Mouse (Mus musculus) Muller cell, postnatal 12 days (primary cell): Measurements from ENCODE around the gene Stab1.

Experiments
- DNase-seq: peaks from one replicate; pipeline ENCODE4 v3.0.0-alpha.2; 2015; ENCODE audit errors: inconsistent ontology term

Gene Stab1

DNA sequence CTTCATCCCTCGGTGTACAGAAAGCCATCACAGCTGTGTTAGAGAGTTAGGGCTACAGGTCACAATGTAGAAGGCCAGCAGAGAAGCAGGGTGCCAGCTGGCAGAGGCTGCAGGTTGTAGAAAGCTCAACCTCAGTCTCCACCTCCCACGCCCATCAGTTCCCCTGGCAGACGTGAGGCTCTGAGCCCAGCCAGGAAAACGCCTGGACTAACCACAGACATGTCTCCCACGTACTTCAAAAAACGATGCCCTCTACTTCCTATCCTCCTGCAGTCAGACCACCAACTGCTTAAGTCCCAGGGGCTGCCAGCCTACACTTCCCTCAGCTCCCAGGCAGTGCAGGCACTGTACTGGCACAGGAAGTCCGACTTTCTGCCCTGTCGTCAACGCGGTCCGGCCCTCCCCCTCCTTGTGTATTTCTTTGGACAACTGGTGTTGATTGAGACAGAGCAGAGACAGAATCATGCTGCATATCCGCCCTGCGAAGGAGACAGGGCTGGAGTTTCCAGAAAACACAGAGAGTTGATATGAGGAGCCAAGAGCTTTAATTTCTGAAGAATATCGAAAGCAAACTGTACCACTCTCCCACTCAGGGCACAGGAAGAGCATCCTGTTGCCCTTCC, 26.6 kb upstream of the Stab1 start:
- DNase-seq, result peak; percentile 73

DNA sequence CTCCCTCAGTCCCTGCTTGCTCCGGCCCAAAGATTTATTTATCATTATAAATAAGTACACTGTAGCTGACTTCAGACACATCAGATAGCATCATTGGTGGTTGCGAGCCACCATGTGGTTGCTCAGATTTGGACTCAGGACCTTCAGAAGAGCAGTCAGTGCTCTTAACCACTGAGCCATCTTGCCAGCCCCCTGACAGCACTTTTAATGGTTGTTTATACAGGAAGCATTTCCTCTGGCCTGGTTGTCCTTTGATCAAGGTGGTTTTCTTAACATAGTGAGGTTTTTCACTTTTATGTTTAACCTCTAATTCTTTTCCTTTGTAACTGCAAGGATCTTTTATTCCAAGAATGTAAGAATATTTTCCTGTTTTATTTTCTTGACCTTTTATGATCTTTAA, 26.0 kb upstream of the Stab1 start:
- no peak for DNase-seq

DNA sequence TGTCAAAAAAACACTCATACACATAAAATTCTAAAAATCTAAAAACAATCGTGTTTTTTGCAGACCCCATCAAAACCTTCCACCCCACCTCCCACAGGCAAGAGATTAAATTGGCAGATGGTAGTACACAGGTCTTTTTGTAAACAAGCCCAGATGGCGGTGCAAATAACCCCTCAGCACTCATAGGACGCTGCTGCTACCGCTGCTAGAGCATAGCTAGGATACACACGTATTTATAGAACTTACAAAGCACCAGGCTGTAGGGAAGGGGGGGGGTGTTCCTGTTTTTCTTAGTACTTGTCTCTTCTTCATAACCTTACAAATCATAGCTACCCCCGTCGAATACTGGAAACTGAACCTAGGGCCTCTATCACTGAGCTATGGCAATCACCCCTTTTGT, 25.4 kb upstream of the Stab1 start:
- no peak for DNase-seq

DNA sequence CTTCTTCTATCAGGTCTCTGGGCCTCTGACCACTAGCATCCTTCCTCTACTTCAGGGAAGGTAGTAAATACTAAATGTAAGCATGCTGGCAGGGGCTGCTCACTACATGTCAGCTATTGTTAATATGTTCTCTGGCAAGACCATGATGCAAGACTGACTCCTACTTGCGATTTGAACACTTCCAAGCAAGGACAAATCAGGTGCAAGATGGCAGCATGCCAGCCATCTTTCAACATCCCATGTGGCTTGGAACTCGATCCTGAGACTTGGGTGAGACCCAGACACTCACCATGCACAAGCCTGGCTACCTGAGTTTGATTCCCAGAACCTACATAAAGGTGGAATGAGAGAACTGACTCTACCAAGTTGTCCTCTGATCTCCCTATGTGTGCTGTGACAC, 23.5 kb upstream of the Stab1 start:
- DNase-seq, result no peak

DNA sequence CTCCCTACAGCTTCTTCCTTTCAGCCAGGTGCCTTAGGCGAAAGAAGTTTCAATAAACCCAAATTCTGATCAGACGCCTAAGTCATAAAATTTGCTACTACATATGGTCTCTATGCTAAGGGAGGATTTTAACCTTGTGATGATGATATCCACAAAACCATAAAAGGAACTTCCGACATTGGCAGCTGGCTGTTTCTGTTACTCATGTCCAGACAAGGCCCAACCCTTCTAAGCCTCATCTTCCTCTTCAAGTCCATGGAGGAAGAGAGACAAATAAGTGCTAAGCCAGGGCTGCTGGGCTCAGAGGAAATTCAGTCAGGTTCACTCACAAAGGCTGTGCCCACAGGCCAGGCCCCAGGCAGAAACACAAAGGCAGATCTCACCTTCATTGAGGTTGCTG, 20.9 kb upstream of the Stab1 start:
- no peak for DNase-seq

DNA sequence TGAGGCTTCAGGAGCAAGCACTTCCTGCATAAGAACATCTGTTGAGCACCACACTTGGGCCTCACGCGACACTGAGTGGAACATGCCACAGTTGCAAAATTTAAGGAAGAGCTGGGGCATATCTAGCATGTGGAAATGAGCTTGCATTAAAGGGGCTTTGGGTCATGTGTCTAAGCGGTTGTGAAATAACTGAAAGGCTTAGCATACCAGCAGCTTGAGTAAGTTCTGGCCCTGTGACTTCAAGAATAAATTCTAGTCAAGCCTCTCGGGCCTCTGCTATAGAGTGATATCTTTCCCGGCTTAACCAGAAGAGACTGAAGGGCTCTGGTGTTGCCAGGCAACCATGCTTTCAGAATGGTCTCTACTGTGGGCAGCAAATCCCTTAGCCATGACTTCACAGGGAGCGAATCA, 20.3 kb upstream of the Stab1 start:
- peak; percentile 56 for DNase-seq

DNA sequence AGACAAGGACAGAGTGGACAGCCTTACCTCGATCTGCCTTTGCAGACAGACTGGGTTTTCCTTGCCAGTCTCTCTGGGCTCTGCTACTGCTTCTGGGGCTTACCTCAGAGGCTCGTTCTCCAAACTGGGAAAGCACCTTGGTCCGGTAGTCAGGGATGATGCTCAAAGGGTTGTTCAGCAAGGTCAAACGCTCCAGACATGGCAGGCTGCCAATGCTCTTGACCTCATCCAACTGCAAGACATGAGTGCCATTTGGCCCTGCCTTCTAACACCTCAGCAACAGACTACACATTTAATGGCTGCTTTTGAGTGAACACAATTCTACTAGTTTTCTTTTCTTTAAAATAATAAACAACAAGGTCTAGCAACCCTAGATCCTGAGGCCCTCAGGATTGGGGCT, 18.2 kb upstream of the Stab1 start:
- DNase-seq, result no peak

DNA sequence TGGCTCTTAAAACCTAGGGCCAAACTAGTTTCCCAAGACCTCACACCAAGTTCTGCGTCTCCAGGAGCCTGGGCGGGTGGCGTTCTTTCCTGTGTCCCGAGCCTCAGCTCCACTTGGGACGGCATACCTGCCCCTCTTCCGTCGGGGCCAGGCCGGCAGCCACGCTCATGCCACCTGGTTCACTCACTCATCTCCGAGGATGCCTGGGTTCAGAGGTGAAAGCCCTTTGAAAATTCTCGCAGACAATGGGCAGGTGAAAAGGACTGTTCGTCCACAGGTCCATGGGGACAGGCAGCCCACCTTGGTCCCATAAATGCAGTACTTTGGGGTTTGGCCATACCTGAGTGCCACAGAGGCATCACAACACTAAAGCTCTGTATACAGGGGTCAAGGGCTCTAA, 15.8 kb upstream of the Stab1 start:
- DNase-seq, result no peak

DNA sequence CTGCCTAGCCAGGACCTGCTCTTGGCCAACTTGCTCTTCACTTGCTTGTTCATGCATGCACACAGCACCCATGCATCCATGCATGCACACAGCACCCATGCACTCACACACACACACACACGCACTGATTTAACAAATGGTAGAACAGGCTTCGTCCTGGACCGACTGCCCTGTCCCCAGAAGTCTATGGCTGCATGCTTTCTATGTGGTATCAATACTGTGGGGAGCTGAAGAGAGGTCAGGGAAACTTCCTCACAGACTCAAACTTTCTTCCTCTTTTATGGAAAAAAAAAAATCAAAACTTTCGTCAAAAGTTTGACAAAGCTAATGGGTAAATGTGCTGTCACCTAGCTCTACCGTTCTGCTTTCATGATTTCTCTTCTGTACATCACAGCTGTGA, 15.1 kb upstream of the Stab1 start:
- DNase-seq, result no peak

DNA sequence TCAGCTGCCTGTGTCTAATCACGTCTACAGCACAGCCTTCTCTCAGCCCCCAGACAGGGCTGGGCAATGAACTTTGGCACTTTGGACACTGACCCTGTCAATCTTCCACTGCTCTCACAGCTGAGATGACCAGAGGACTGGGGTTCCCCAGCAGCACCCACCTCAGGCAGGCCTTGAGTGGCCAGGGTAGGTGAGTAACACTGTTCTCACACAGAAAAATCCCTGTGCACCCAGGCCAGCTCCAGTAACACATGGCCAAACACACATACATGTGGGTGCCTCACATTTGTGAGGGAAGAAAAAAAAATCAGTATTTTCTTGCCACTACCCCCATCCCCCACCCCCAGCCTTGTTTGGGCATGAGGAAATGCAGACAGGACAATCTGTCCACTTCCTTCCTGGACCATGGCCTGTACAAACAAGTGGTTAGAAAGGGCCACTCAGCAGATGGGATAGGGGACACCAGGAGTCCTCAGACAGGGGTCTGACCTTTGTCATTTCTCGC, 14.4 kb upstream of the Stab1 start:
- no peak for DNase-seq

DNA sequence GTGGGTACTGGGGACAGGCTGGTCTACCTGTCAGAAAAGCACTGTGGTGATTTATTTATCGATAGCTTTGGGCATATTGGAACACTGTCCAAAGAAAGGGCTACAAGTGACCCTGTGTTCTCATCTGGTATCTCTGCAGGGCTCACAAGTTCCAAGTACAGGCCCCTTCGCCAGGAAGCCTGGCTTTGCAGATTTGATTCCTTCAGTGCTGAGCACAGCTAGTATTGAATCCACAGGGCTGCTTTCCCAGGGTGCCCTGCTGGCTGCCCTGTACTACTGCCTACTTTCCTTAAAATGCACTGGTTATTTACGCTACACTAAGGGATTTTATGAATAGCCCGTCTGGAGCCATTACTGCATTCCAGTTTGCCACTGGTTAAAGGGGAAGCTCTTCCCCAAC, 13.1 kb upstream of the Stab1 start:
- no peak for DNase-seq

DNA sequence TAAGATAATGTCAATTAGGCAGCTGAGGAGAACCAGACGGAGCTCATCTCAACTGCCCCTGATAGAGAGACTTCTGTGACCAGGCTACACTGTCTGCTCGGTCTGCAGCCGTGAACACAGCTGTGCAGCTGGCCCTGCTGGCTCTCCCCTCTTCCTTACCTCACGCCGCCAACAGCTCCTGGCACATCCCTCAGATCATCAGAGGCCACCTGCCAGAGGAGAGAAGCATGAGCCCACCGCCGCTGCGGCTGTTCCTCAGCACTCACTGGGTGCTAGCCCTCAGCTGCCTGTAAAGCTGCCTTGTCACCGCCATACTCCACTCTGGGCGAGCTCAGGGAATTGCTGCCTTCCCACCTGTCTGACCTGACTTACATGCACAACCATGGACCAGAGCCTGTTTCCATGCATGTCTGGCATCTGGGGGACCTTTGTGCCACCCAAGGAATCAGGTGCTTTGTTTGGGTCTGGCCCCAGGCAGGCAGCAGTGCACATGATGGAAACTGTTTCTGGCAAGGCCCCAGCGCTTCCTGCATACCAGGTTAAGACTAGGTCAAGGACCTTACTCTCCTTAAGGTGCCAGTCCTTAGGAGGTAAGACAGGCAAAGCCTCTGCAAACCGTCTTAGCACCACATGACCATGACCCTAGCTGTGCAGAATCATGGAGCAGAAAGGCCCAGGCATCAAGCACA, 11.4 kb upstream of the Stab1 start:
- no peak for DNase-seq

DNA sequence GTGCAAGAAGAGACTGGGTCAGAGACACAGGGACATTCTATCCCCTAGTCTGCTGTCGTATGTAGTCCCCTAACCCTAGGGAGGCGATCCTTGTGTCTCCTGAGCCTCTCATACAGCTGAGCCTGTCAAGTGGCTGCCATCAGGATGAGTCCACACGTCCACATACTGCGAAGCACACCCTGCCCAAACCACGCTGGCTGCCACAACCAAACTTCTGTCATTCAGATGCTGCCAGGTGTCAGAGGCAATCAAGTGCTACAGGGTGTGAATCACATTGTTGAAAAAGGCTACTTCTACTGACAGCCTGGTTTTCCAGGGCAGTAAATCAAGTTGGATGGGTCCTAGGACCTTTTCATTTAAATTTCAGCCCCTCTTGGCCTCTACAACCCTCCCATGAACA, 9.3 kb upstream of the Stab1 start:
- DNase-seq, result peak; percentile 22

DNA sequence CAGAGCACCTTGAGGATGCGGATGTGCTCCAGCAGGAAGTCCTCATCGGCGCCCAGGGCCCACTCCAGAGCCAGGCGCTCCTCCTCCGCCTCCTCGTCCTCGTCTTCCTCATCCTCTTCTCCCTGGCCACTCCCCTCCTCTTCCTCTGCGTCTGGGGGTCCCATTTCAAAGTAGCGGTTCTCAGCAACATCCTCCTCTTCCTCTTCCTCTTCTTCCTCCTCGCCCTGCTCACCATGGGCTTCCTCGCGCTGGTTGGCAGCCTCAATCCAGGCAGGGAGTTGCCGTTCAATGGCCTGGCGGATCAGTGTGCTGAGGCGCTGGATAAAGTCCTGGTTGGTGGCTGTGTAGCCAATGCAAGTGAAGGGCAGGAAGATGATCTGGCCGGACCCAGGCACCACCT, 8.8 kb upstream of the Stab1 start:
- no peak for DNase-seq

DNA sequence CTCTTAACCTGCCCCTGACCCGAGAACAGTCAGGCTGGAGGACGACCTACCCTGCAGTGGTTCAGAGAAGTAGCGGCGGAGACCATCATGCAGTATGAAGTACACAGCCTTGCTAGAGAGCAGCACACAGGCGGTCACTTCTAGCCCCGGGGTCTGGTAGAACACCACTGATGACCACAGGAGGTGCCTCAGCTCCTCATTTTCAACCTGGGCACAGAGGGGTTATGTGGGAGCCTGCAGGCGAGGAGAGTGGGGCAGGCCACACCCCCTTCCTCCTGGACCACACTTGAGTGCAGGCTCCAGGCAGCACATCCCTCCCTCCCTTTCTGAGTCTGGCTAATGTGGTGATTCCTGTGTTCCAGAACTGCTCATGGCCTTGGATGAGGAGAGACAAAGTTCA, 5.1 kb upstream of the Stab1 start:
- no peak for DNase-seq

DNA sequence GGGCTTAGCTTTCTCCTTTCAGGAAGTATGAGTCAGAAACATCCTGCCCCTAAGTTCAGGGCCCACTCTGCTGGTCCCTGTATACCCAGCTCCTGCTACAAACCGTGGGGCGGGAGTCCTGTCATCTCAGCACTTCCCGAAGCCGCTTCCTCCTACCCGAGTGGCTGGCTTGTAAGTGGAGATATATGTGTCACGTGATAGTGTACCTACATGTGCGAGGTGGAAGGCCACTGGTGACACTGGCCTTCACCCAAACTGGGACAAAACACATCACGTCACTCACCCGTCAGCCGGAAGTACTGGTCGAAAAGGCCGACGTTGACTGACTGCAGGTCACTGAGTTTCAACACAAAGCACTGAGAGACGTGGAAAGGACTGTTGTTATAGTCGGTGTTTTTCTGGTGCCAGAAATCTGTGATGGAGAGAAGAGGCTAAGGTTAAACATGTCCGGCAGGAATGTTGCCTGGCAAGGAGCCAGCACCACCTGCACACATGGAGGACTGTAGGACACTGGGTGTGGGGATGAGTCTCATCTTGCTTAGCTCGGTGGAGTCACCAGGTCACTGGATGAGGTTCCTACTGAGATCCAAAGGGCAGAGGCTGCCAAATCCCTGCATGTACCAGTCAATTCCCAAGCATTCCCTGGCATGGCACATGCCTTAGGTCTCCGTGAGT, 4.5 kb upstream of the Stab1 start:
- no peak for DNase-seq

DNA sequence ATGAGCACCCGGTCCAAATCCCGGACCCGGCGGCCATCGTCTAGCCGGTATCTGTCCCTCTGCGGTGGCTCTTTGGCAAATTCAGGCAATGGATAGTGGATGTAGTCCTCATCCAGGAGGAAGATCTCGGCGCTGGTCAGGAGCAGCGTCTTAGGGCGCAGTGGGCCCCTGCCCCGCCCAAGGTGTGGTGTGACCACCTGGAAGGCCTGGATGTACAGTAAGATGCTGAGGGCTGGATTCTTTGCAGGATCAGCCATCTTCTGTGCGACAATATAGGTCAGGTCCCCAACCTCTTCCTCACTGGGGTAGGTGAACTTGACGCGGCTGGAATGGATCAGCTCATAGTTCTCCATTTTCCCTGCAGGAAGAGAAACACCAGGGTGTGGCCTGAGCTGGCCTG, 3.4 kb upstream of the Stab1 start:
- DNase-seq, result no peak

DNA sequence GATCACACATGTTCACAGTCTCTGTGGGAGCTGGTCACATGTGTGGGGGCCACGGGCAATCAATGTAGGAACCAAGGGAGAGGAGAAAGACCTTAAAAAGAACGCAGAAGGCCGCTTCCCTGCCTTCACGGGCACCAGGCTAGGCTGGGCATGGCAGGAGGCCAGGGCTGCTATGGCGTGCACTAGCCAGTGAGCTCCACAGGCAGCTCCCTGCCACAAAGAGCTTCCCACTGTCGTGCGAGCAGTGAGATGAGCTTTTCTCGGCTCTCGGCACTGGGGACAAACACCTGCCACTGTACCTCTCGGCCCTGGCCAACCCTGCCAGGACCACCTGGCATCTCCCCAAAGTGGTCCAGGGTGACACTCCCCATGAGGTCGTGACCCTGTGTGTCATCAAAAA, 2.9 kb upstream of the Stab1 start:
- no peak for DNase-seq

DNA sequence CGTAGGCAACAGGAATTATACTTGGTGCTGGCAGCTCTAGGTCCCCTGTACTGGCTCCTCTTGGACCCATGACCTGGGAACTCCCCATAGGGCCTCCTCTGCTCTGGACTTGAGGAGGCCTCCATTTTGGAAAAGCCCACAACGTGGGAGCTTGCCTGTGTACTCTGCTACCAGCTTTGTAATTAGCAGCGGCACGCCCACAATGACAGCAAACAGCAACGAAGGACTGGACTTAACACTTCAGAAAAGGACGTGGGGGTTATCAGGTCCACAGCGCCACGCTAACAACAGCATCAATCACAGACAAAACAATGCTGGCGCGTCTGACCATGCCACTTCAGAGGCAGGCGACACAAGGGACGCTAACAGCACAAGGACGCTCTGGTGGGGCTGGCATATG, 2.5 kb upstream of the Stab1 start:
- no peak for DNase-seq

DNA sequence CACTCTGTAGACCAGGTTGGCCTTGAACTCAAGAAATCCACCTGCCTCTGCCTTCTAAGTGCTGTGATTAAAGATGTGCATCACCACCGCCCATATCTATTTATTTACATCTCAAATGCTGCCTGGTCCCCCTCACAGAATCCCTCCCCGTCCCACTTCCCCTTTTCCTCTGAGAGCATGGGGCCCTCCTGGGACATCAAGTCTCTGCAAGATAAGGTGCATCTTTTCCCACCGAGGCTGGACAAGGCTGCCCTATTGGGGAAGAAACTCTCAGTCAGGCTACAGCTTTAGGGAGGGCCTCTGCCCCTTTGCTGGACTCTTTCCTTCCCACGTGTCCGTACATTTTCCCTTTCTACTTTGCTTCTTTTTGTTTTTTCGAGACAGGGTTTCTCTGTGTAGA, 1.1 kb upstream of the Stab1 start:
- DNase-seq, result no peak

DNA sequence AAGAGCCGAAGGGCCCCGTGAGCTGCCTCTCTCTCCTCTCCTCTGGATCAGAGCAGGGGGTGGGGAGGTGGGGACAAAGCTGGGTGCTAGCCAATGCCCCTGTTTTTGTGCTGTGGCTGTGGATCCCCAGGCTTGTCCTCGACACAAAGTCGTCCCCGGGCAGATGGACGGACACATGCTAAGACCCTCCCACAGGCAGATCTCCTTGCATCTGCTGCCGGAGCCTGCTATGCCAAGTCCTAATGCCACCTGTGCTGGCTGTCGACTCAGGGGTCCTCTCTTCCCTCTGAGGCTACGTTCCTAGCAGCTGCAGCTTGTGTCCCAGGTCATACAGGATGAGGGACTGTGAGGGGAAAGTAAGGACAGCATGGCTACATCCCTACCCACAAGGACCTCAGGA, 1.6 kb downstream of the Stab1 start:
- DNase-seq, result no peak

DNA sequence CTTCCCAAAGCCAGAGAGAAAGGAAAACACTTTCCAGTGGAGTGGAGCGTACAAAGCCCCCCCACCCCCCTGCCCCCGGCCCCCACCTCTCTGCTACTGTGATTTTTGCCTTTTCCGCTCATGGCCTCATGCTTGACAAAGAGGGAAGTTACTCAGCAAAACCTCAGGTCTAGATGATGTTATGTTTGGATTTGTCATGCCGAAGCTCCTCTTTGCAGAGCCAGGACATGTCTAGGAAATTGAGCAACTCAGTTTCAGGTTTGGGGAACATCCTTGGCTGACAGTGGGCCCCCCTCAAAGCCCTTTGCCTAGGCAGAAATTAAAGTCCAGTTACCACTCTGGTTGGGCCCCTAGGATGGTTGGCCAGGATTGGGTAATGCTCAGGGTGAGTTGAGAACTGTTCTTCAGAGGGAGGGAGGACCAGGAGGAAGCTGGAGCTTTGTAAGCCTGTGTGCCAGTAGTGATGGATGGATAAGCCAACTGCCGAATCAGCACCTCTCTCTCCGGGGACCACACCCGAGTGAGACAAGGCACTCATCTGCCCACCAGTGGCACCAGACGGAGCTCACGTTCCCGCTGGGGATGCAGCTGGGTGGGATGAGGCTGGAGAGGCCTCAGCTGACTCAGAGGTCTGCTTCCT, 2.3 kb downstream of the Stab1 start:
- DNase-seq, result no peak

DNA sequence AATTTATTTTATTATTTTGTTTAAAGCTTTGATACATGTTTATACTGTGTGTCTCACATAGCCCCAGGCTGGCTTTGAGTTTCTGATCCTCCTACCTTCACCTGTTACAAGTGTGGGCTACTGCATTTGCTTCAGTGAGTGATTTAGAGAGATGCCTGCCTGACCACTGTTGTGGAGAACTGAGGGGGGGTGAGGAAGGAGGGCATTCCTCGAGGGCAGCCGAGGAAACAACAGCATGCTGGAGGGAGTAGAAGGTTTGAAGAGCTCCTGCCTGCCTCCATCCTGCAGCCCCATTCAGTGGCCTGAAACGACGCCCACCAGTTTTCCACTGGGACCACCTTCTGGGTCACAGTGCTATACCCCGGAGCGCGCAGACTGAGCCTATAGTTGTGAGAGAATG, 3.0 kb downstream of the Stab1 start:
- no peak for DNase-seq
